Comparison of ENCODE assay signal across 11 mouse cellular contexts in genomic region chr2:166346421-166347182, GRCm38 (mm10).
DNase-seq lines count a peak whose midpoint lies in the region; ATAC-seq lines count a peak whose summit lies in the region.
"Had no signal": no experiment of that assay in that cellular context is flagged by ENCODE, and none has a peak within 500 bp of the region (broad histone marks: within the 10 kb centered on the region; RNA-seq: fewer than 3 reads in every experiment).

No protein-coding gene starts in this region.

- peaks cover 10% of the 10 kb centered on the region; the same call in 1 of the 2 replicates for H3K27me3 ChIP-seq in heart, embryonic 13.5 days (replicated peaks)
- H3K27me3 ChIP-seq in hindbrain, embryonic 10.5 days (ENCODE audit: insufficient read depth, poor library complexity, severe bottlenecking) = peaks cover 65% of the 10 kb centered on the region
- 0 out of 2 replicates have a peak, but pooled peaks cover 12% of the 10 kb centered on the region for H3K27me3 ChIP-seq in midbrain, embryonic 15.5 days (replicated peaks)
- H3K27me3 ChIP-seq: limb, embryonic 15.5 days had no signal

- peak overlapping the region; percentile 40; the same call in 1 of the 2 replicates for H3K9ac ChIP-seq in heart, embryonic 13.5 days
- H3K9ac ChIP-seq in midbrain, embryonic 15.5 days = no peak overlapping the region
- H3K9ac ChIP-seq: limb, embryonic 15.5 days had no signal

- H3K36me3 ChIP-seq in heart, embryonic 13.5 days = no peaks in the 10 kb centered on the region
- no peaks in the 10 kb centered on the region for H3K36me3 ChIP-seq in hindbrain, embryonic 10.5 days
- H3K36me3 ChIP-seq in midbrain, embryonic 15.5 days (replicated peaks) = no peaks in the 10 kb centered on the region
- H3K36me3 ChIP-seq: limb, embryonic 15.5 days had no signal

- no peak overlapping the region for H3K27ac ChIP-seq in heart, embryonic 13.5 days (replicated peaks)
- H3K27ac ChIP-seq in hindbrain, embryonic 10.5 days = peak overlapping the region; percentile 50; the same call in 1 of the 2 replicates
- 0 out of 2 replicates have a peak overlapping the region, but pooled peaks have one; percentile 14 for H3K27ac ChIP-seq in midbrain, embryonic 15.5 days
- H3K27ac ChIP-seq: layer of hippocampus, adult 2 months; limb, embryonic 15.5 days had no signal

- DNase-seq in heart, postnatal 10 days = no peak
- peak; percentile 39 for DNase-seq in brain, adult 2 months (ENCODE audit: low read depth, low spot score)
- no peak for DNase-seq in hindbrain, embryonic 10.5 days (ENCODE audit: low spot score)
- no peak for DNase-seq in thymus, postnatal 36 days
- no peak for DNase-seq in left cerebral cortex, adult 18-20 months (ENCODE audit: low spot score in 2 of 2)
- DNase-seq in gastrocnemius, postnatal 14 days = no peak
- DNase-seq: adrenal gland, adult 2 months had no signal

- ATAC-seq in heart, embryonic 13.5 days (ENCODE audit: extremely low read depth, insufficient number of reproducible peaks, low FRiP score, low TSS enrichment) = no peak
- peak; percentile 60 for ATAC-seq in midbrain, embryonic 15.5 days (replicated peaks)

- no peak overlapping the region for H3K4me2 ChIP-seq in heart, embryonic 13.5 days
- no peak overlapping the region for H3K4me2 ChIP-seq in midbrain, embryonic 15.5 days
- H3K4me2 ChIP-seq: limb, embryonic 15.5 days had no signal

- no peak overlapping the region for H3K4me3 ChIP-seq in heart, embryonic 13.5 days
- no peak overlapping the region for H3K4me3 ChIP-seq in hindbrain, embryonic 10.5 days
- H3K4me3 ChIP-seq in midbrain, embryonic 15.5 days = no peak overlapping the region
- H3K4me3 ChIP-seq: layer of hippocampus, adult 2 months; limb, embryonic 15.5 days had no signal

- H3K4me1 ChIP-seq in heart, embryonic 13.5 days = peaks cover 42% of the 10 kb centered on the region
- H3K4me1 ChIP-seq in hindbrain, embryonic 10.5 days (replicated peaks) = peaks cover 64% of the 10 kb centered on the region
- peaks cover 33% of the 10 kb centered on the region for H3K4me1 ChIP-seq in midbrain, embryonic 15.5 days

- WGBS in heart, embryonic 13.5 days = 70% methylated on average over 18 of the region's 18 CpGs
- WGBS in hindbrain, embryonic 10.5 days = 60% methylated on average over 18 of the region's 18 CpGs
- 21% methylated on average over 18 of the region's 18 CpGs for WGBS in midbrain, embryonic 15.5 days

- intact Hi-C loops in heart, postnatal 10 days (cut with DNase I) = loop anchor here (5.0 kb wide), 1 partner anchor 239 kb away; no protein-coding TSS in a partner anchor
- intact Hi-C loops in gastrocnemius, postnatal 14 days (cut with DNase I; ENCODE audit: low total_unique reads) = no loop called here

- H3K9me3 ChIP-seq in heart, embryonic 13.5 days = no peaks in the 10 kb centered on the region
- no peaks in the 10 kb centered on the region for H3K9me3 ChIP-seq in hindbrain, embryonic 10.5 days
- H3K9me3 ChIP-seq in midbrain, embryonic 15.5 days = no peaks in the 10 kb centered on the region
- H3K9me3 ChIP-seq: limb, embryonic 15.5 days had no signal
